Mouse (Mus musculus) right cerebral cortex, postnatal 25 days (tissue): ENCODE measurements around the gene Tspan4.
"Not testable (repeated sequence)": the region's sequence is repeated elsewhere in the genome, so short reads cannot be mapped to it uniquely, and the experiment has no call there.

Experiments
- DNase-seq: peaks from one replicate; pipeline ENCODE4 v3.0.0; 2022

Tspan4 gene

DNA sequence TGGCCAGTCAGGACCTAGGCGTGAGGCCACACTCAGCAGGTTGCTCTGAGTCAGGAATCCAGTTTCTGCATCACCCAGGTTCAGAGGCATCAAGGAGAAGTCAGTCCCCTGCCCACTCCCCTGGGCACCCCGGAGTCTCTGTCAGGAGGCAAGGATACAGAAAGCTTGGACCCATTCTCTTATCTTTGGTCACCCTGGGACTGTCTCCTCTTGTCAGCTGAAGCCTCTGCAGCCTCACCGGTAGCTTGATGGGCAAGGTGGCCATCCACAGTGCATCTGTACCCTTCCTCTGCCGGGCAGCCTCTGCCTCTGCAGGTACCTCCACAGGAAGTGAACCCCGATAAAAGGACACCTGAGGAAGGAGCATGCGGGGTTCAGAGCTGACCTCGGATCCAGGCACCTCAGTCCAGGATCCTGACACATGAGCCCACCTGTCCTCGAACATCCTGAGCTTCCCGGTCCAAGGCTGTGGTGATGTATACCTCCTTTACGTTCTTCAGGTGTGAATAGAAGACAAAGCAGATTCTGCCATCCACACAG, 35.8 kb upstream of the Tspan4 start:
- DNase-seq = no peak

DNA sequence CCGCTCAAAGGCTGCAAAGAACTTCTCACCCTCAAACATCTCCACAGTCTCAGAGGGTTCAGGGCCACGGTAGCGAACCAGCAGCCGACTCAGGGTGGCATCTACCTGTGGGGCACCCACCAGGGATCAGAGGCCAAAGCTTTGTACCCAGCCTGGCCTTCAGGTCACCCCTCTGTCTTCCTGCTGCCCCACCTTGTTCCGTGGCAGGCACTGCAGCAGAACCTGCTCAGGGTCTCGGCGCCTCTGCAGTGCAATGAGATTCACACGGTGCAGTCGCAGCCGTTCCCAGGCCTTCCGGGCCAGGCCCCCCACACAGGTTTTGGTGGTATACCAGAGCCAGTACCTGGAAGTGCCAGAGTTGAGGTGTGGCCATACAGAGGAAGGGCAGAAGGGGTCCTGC, 35.2 kb upstream of the Tspan4 start:
- no peak for DNase-seq

DNA sequence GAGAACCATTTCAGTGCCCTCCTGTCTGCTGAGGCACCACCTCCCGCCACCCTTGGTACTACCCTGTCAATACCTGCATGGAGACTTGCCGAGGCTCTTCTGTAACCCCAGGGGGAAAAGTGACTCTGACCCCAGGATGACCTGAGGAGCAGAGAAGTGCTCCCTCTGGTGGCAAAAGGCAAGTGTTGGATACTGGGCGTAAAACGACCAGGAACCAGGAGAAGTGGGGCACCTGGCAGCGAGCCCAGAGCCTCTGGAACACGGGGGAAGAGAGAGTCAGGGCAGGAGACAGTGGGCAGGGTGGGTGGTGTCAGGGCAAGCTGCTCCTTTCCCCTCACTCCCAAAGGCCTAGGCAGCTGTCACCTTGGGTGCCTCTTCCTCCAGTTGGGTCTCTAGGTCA, 34.4 kb upstream of the Tspan4 start:
- DNase-seq = no peak

DNA sequence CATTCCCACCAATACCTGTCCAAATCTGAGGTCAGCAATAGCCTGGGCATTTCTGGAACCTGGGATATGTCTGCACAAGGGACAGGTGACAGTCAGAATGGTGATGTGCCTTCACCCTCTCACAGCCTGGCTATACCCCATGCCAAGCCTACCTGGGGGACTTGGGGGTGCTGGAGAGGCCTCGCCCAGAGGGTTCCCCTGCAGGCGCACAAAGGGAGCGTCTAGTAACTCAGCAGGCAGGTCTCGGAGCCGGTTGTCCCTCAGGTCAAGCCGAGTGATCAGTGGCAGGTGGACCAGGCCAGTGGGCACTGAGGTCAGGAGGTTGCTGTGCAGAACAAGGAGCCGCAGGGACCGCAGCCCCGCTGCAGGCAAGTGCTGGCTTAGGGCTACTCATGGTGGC, 33.6 kb upstream of the Tspan4 start:
- no peak for DNase-seq

DNA sequence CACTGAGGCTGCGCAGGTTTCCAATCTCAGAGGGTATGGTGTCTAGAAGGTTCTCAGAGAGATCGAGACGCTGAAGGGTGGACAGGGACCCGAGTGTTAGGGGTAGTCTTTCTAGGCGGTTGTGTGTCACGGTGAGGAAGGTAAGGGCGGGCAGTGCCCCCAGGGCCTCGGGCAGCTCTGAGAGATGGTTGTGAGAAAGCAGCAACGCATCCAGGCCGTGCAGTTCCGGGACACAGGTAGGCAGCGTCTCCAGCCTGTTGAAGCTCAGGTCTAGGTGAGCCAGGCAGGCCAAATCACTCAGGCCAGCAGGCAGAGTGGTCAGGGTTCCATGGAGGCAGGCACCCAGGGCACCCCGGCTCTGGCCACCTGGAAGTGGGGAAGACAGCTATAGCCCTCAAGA, 32.8 kb upstream of the Tspan4 start:
- no peak for DNase-seq

DNA sequence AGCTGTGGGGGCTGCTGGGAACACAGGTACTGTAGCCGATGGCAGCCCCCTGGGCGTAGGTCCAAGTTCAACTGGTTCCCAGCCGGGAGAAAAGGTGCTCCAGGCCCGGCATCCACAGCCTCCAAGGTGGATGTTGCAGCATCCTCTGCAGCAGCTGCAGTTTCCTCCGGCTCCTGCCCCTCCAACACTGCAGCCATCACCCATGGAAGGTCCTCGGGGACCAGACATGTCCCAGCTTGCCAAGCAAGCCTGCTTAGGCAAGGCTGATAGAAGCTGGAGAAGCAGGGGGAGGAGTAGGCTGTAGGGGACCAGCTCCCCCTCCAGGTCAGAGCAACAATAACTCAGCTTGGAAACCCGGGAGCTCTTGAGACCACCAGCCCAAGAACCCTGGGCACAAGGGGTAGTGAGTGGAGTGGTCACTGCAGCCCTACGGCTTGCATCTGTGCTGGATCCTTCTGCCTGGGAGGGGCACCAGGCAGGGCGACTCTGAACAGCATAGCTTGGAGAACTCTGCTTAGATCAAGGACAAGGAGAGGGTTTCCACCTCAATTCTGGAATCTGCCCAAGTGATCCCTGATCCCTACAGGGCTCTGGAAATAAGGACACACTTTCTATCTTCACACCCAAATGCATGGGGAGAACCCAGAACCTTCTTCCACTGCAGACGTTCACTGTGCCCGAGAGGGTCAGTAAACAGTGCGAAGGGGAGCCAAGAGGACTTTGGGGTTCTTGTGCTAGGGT, 31.8 kb upstream of the Tspan4 start:
- DNase-seq = no peak

DNA sequence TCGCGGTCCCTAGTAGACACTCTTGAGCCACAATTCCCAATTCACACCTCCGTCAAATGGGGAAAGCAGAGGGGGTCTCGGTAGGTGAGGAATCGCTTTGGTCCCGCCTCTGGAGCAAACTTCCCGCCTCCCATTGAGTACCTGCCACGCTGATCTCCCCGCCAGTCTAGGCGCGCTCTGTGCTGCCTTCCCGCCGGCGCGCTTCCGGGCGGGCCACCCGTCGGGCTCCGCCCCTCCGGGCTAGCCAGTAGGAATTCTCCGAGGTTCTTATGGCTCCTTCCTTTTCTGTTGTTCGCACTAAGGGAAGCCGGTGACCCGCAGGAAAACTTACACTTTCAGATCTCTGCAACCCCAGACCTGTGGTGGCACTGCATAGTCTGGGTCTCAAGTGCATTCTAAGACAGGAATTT, 31.2 kb upstream of the Tspan4 start, which contains the start of gene Pidd1:
Gene Pidd1 (minus strand): TSS at position 198 of the 410 bp plus-strand sequence.
- DNase-seq = no peak

DNA sequence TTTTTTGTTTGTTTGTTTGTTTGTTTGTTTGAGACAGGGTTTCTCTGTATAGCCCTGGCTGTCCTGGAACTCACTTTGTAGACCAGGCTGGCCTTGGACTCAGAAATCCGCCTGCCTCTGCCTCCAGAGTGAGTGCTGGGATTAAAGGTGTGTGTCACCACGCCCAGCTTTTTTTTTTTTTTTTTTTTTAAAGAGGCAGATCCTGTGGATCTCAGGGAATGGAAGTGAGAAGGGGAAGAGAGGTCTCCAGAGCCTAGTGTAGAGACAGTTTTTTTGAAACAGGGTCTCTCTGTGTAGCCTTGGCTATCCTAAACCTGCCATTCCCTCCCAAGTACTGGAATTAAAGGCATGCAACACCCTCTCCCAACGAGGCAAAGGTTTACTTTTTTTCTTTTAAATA, 28.7 kb upstream of the Tspan4 start:
- DNase-seq = not testable (repeated sequence)

DNA sequence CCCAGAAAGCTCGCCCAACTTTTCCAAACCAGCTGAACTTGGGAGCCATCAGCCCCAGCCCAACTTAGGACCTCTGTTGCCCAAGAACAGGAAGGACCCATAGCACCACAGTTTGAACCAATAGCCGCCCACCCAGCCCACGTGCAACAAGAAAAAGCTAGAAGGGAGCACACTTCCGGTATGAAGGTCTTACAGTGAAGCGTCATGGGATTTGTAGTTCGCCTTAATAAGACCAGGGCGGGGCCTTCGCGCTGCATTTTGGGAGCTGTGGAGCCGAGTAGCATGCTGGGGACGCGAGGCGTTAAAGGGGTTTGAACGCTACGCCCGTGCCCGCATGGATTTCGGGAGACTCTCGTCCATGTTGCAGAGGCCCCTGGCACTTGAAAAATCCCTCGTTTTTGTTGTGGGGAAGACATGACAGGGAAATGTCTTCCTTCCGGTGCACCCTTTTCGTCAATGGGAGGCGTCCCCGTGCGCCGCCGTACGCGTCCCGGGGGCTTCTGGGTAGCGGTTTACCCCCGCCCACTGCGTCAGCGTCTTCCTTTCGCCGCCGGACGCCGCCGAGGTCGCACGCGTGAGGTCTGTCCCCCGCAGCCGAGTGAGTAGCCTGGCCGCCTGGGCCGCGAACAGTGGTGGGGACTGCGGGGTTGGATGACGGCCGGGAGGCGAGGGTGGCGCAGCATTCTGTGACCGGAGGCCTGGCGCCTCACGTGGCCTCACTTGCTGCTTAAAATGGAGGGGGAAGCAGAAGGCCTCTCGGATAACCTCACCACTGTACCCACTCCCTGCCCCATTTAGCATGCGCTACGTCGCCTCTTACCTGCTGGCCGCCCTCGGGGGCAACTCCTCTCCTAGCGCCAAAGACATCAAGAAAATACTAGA, 27.7 kb upstream of the Tspan4 start, which contains the start of gene Rplp2:
Gene Rplp2 (plus strand): TSS at position 261 of the 882 bp plus-strand sequence.
- DNase-seq = peak; percentile 97

DNA sequence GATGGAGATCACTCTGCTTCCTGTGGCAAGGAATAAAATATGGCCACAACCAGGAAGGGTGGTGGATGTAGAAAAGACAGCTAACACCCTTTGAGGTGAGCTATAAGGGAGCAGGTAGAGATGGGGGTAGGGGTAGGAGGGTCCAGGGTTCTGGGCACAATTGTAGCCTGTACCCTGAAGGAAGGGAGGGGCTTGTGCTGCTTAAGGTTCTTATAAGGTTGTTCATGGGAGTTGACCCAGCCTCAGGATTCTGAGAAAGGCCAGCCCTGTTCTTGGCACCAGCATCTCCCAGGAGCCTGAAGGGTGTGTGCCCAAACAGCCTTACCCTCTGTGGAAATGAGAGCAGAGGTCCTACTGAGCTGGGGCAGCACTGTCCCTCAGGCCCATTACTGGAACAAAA, 23.1 kb upstream of the Tspan4 start:
- DNase-seq = no peak

DNA sequence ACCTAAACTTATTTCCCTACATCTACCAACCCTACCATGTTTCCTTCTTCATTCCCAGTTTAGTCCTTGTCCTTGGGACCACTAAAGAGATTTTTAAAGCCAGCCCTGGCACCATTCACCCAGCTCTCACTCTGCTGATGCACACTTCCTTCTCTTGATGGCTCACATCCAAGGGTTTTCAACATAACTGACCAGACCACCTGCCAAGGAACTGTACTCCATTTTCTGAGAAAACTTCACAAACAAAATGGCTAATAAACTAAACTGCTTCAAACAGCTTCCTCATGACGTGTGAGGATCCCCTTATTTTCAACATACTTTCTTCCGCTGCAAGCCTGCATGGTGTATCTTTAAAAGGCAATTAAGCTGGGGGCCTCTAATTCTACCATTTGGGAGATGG, 21.4 kb upstream of the Tspan4 start:
- DNase-seq = no peak

DNA sequence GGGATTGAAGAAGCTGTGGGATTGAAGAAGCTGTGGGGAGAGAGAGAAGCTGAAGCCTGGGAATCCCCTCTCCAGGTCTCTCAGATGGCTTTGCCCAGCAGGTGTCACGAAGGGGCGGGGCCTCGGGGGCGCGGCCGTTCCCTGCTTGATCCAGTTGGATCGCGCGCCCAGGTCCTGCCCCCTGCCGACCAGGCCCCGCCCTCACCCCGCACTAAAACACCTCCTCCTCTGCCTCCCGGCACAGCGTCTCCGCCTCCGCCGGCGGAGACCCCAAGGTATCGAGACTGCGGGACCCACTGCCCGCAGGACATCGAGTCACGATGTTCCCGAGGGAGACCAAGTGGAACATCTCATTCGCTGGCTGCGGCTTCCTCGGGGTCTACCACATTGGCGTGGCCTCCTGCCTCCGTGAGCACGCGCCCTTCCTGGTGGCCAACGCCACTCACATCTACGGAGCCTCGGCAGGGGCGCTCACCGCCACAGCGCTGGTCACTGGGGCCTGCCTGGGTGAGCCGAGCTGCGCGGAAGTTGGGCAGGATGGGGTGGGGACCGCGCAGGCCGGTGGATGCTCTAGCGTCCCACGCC, 20.0 kb upstream of the Tspan4 start, which contains the start of gene Pnpla2:
Gene Pnpla2 (plus strand): TSS at position 232 of the 585 bp plus-strand sequence.
- peak; percentile 90 for DNase-seq

DNA sequence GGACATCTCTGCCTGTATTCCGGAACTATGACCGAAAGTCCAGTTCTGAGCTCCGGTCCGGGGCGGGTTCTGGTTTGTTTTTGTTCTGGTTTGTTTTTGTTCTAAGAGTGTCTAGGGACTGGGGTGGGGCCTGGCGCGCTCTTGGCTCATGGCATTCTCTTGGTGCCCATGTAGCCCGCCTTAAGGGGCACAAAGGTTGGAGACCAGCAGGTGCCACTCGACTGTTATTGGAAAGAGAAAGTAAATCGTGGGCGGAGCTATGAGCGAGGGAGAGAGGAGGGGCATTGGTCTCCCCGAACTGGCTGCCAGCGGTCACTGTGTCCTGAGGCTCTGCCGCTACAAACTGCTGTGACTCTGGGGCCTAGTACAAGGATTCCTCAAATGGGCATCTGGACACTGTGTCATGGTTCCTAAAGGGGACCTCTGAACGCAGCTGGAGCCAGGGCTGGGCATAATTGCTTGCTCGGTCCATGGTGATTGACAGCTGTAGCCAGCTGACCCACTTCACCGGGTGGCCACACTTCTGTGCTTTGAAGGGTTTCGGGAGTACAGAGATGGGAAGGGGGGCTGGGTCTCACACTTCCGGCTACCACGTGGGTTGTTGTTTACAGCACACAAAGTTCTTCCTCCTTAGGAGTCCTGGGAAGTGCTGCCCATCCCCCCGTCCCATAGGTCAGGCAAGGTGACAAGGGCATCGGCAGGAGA, 19.3 kb upstream of the Tspan4 start:
- DNase-seq = peak; percentile 49

DNA sequence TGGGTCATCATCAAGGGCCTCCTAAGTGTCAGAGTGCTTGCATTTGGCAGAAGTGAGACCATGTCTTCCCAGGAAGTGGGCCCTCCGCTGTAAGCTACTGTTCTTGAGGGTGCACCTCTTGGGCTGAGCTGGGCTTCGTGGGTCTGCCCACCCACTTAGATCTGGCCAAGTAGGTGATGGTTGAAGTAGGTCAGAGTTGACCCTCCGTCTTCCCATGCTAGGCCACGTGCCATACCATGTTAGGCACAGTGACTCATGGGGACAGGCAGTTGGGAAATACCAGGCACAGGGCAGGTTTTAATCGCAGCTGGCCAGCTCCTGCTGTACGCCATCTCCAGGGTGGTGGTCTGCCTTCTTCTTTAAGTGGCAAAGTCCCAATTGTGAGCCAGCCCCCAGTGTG, 18.3 kb upstream of the Tspan4 start:
- DNase-seq = no peak

DNA sequence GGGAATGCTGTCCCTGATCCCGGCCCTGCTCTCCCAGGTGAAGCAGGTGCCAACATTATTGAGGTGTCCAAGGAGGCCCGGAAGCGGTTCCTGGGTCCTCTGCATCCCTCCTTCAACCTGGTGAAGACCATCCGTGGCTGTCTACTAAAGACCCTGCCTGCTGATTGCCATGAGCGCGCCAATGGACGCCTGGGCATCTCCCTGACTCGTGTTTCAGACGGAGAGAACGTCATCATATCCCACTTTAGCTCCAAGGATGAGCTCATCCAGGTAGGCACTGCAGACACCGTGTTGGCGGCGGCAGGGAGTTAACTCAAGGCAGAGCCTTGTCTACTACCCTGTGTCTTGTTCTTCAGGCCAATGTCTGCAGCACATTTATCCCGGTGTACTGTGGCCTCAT, 17.8 kb upstream of the Tspan4 start:
- peak; percentile 3 for DNase-seq

DNA sequence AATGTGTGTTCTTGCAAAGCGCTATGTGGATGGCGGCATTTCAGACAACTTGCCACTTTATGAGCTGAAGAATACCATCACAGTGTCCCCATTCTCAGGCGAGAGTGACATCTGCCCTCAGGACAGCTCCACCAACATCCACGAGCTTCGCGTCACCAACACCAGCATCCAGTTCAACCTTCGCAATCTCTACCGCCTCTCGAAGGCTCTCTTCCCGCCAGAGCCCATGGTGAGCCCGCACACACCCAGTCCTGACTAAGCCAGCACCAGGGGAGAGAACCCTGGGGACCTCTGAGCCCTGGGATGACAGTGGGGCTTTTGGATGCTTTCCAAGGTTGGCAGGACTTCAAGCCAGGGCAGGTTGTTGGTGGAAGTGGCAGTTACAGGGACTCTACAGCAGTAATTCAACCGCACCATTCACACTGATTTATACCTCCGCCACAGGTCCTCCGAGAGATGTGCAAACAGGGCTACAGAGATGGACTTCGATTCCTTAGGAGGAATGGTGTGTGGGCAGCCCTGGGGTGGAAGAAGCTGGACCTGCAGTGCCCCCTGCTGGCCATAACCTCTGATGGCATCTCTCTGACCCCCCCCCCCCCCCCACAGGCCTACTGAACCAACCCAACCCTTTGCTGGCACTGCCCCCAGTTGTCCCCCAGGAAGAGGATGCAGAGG, 16.9 kb upstream of the Tspan4 start:
- no peak for DNase-seq

DNA sequence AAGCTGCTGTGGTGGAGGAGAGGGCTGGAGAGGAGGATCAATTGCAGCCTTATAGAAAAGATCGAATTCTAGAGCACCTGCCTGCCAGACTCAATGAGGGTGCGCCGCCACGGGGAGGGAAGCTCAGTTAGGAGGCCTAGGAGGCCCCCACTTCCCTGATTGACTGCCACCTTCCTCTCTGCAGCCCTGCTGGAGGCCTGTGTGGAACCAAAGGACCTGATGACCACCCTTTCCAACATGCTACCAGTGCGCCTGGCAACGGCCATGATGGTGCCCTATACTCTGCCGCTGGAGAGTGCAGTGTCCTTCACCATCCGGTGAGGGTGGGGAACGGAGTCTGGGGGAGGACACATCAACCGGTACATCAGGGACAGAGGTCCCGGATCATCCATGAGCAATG, 16.4 kb upstream of the Tspan4 start:
- no peak for DNase-seq

DNA sequence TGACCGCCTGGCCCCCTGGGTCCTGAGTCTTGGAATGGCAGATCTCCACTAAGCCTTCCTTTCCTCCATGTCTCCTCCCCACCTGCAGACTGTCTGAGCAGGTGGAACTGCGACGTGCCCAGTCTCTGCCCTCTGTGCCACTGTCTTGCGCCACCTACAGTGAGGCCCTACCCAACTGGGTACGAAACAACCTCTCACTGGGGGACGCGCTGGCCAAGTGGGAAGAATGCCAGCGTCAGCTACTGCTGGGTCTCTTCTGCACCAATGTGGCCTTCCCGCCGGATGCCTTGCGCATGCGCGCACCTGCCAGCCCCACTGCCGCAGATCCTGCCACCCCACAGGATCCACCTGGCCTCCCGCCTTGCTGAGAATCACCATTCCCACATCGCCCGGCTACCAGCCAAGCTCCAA, 15.7 kb upstream of the Tspan4 start:
- DNase-seq = no peak

DNA sequence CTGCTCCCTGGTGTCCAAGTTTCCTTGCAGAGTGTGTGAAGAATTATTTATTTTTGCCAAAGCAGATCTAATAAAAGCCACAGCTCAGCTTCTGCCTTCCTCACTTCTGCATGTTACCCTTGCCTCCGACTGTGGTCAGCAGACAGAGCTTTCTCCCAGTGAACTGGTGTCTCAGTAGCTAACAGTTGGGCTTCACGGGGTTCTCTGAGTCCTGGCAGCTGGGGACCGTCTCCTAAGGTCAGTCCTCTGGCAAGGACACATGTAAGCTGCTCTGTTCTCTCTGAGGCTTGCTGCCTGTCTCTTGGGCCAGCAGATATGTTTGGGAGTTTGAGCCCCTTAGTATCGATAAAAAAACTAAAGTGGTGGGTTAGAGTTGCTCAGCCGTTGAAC, 15.0 kb upstream of the Tspan4 start:
- DNase-seq = no peak

DNA sequence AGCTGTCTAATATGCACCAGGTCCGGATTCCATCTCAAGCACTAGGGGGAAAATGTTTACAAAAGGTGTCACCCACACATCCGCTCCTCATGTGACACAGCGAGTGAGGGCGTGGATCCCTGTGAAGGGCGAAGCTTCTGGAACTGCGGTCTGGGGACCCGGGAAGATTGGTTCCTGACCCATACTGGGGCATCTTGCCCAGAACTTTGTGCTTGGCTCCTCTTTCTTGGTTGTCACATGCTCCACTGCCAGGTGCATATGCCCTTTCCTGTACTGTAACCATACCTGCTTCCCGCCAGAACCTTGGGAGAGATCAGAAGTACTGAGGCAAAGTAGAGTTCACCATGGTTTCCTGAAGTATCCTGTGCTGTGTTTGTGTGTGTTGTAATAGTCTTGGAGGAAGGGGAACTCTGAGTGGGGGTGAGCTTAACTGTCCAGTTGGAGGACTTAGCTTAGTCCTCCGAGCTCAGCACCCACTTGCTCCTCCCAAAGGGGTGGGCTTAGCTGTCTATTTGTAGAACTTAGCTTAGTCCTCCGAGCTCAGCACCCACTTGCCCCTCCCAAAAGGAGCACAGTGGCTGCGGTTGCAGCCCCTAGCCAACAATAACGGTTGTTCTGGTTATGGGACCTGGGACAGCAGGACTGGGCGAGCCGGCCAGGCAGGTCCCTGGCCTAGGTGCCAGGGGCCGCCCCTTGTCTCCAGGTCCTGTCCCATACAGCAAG, 14.5 kb upstream of the Tspan4 start, which contains the start of gene Cracr2b:
Gene Cracr2b (plus strand): TSS at position 704 of the 723 bp plus-strand sequence.
- no peak for DNase-seq
